Mouse (Mus musculus) midbrain, embryonic 12.5 days (tissue): ENCODE data around the gene Zscan4d. TPM values are rescaled to one million over a fixed set of nuclear protein-coding genes. Genes with fewer than 3 reads are reported as not detected.
"Not testable (repeated sequence)": the region's sequence is repeated elsewhere in the genome, so short reads cannot be mapped to it uniquely, and the experiment has no call there.

Experiments used
- ATAC-seq: fragments of 200-750 bp; cut with Nextera tagmentation; 2 replicates; pipeline ENCODE4 v1.8.0; 2017; ENCODE audit warnings: low read depth, moderate TSS enrichment, moderate library complexity; ENCODE audit not compliant: low FRiP score
- H3K27ac ChIP-seq: fragments of 300-500 bp; sonication (generic); replicated peaks from 2 replicates; pipeline ENCODE4 v1.5.1; 2016; ENCODE audit warnings: mild to moderate bottlenecking
- H3K27me3 ChIP-seq: fragments of 300-500 bp; sonication (generic); 2 replicates; pipeline ENCODE4 v1.6.1; 2016; ENCODE audit warnings: mild to moderate bottlenecking
- H3K36me3 ChIP-seq: fragments of 300-500 bp; sonication (generic); 2 replicates; pipeline ENCODE4 v1.6.1; 2016
- H3K4me1 ChIP-seq: fragments of 300-500 bp; sonication (generic); 2 replicates; pipeline ENCODE4 v1.6.1; 2016
- H3K4me2 ChIP-seq: fragments of 300-500 bp; sonication (generic); replicated peaks from 2 replicates; pipeline ENCODE4 v1.6.1; 2016; ENCODE audit warnings: mild to moderate bottlenecking, moderate library complexity
- H3K4me3 ChIP-seq: fragments of 300-500 bp; sonication (generic); 2 replicates; pipeline ENCODE4 v1.5.1; 2016; ENCODE audit warnings: mild to moderate bottlenecking
- H3K9ac ChIP-seq: fragments of 300-500 bp; sonication (generic); replicated peaks from 2 replicates; pipeline ENCODE4 v1.6.1; 2016; ENCODE audit warnings: mild to moderate bottlenecking, moderate library complexity
- H3K9me3 ChIP-seq: fragments of 300-500 bp; sonication (generic); 2 replicates; pipeline ENCODE4 v1.6.1; 2016; ENCODE audit warnings: mild to moderate bottlenecking
- WGBS: fragments of 180-500 bp; shearing (Covaris S2); methylation state at CpG from one replicate; pipeline ENCODE4 v1.1.7; 2016; 5-methylcytosine and 5-hydroxymethylcytosine counted together
- polyA plus RNA-seq: library from polyadenylated mRNA; unstranded; fragments of >200 nt; fragmentation: Nextera tagmentation; extraction: Ambion mirVana; gene quantifications from 2 replicates; pipeline ENCODE4 v1.2.1, GENCODE M21; 2016

The Zscan4d gene
- polyA plus RNA-seq, result not detected in 2 replicates

GRCm38 (mm10) chr7:11166059-11166458 lies at the start of gene Zscan4d:
Zscan4d (minus strand) TSS chr7:11166159.
- not testable (repeated sequence) for H3K4me1 ChIP-seq, H3K36me3 ChIP-seq, ATAC-seq, H3K4me3 ChIP-seq, H3K4me2 ChIP-seq, H3K27ac ChIP-seq, H3K27me3 ChIP-seq, H3K9ac ChIP-seq
- H3K9me3 ChIP-seq, result 0 out of 2 replicates have a peak, but pooled peaks cover 11% of the 10 kb centered on the region
- WGBS, result 84% methylated on average over 4 of the region's 4 CpGs

- H3K4me1 ChIP-seq, H3K9ac ChIP-seq, ATAC-seq, H3K36me3 ChIP-seq, H3K27me3 ChIP-seq, H3K4me3 ChIP-seq, H3K4me2 ChIP-seq, H3K27ac ChIP-seq: not testable (repeated sequence)
- peaks cover 19% of the 10 kb centered on the region for H3K9me3 ChIP-seq
- WGBS, result 34% methylated on average over 6 of the region's 6 CpGs
Observed at GRCm38 (mm10) chr7:11158036-11158435, 7.9 kb downstream of the Zscan4d start.

Other genes with a start within 250 kb of the Zscan4d start
- gene Zscan4c, start 160.4 kb downstream of the Zscan4d start, polyA plus RNA-seq, result not detected in 2 replicates
- not detected in 2 replicates for gene Zscan4-ps1, start 96.5 kb downstream of the Zscan4d start, polyA plus RNA-seq
- not detected in 2 replicates for gene Zscan4e, start 144.5 kb upstream of the Zscan4d start, polyA plus RNA-seq
- not detected in 2 replicates for gene Zscan4f, start 231.8 kb upstream of the Zscan4d start, polyA plus RNA-seq